Mouse (Mus musculus): ENCODE measurements around the gene Insm1. TPM values are rescaled to one million over a fixed set of nuclear protein-coding genes. Genes with fewer than 3 reads are reported as not detected.

Insm1 gene
- polyA plus RNA-seq, 1 experiment from 2014 or later = 7.3 TPM

DNA sequence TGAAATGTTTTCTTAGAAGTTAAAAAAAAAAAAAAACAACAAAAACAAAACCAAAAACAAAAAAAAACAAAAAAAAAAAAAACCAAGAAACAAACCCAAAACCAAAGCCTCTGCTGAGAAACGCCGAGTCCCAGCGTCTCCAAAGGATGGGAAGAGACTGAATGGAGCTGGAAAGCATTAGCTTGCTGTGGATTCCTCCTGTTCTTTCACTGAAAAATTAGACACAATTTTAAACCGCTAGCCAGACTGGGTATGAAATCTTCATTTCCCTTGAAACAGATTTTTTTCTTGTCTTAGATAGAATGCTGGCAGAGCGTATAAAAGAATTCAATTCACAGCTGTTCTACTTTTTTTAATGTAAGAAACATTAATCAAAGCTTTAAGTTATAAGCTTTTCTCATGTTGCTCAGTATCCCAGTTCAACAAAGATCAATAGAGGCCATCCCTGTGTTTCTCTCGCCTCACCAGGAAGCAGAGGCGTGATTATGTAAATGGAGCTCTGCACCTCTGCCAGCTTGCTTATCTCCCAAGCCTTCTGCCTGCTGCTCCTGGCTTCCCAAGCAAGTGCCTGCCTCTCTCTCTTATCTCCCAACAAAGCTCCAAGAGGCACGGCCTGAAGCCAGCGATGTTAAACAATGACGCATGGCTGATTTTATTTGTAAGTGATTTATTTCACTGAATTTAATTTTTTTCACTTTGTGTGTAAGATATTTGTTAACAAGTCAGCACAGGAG lies 37.2 kb downstream of the Insm1 start:
- Histone ChIP-seq H3K27ac (peak overlapping the region; percentile 47), H3K9me3 (no peaks in the 10 kb centered on the region), H3K4me1 (replicated peaks) (peaks cover 60% of the 10 kb centered on the region), H3K27me3 (ENCODE audit: insufficient read depth, poor library complexity, severe bottlenecking) (peaks cover 44% of the 10 kb centered on the region), H3K36me3 (no peaks in the 10 kb centered on the region), H3K4me3 (no peak overlapping the region)
- 24% methylated on average over 10 of the region's 10 CpGs for WGBS
- DNase-seq (ENCODE audit: low spot score) = no peak

DNA sequence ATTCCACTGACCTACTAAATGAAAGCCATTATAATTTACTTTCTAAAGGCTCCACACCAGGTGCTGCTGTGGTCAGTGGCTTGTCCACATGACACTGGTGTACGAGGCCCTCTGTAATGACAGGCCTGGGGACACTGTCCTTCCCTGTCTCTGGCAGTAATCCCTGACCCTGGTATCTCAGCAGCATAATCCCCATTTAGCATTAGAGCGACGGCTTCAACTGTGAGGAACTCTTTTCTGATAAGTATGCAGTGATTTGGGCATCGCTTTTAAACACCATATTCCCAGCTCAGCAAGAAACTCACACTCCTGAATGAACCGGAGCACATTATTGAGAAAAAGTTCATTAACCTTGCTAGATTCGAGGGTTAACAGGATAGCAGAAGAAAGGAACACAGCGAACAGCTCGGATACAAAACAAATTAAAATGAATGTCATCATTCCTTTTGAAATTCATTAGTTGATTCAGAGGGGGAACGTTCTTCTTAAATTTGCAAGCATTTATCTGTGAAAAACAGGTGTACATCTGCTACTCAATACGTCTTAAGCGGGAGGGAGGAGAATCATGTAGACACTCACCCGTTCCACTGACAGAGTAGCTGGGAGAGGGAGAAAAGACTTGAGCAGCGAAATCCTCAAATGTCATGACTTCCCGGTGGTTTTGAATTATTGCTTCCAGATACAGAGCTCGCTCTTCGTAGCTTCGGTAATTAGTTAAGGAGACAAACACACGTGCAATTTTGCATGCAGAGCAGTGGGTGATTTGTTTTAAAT lies 38.3 kb downstream of the Insm1 start:
- H3K36me3 ChIP-seq = no peaks in the 10 kb centered on the region
- H3K27ac ChIP-seq = no peak overlapping the region
- H3K9me3 ChIP-seq = no peaks in the 10 kb centered on the region
- H3K27me3 ChIP-seq (ENCODE audit: insufficient read depth, poor library complexity, severe bottlenecking) = peaks cover 55% of the 10 kb centered on the region
- H3K4me3 ChIP-seq = no peak overlapping the region
- whole genome bisulfite sequencing = 51% methylated on average over 18 of the region's 18 CpGs
- no peak for DNase-seq (ENCODE audit: low spot score)
- peaks cover 60% of the 10 kb centered on the region for H3K4me1 ChIP-seq (replicated peaks)

DNA sequence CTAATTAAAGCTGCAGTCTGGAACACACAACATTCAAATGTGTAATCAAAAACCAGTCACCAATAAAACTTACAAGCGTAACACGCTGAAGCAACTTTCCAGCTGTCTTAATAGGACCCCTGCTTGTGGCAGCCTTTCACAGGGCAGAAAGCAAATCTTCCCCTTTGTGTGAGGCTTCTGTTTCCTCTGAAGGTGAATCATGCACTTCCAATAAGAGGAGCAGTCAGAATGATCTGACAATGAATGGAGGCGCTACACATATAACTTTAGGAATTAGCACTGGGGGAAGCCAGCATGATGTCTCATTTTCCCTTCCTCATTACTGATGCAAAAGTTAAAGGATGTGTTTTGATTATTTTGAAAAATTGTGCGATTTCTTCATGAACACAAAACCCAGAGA lies 39.4 kb downstream of the Insm1 start:
- no peak for DNase-seq (ENCODE audit: low spot score)
- Histone ChIP-seq H3K36me3 (no peaks in the 10 kb centered on the region), H3K4me1 (replicated peaks) (peaks cover 60% of the 10 kb centered on the region), H3K27ac (no peak overlapping the region), H3K9me3 (no peaks in the 10 kb centered on the region), H3K27me3 (ENCODE audit: insufficient read depth, poor library complexity, severe bottlenecking) (peaks cover 66% of the 10 kb centered on the region), H3K4me3 (no peak overlapping the region)
- WGBS = 63% methylated on average over 4 of the region's 4 CpGs

DNA sequence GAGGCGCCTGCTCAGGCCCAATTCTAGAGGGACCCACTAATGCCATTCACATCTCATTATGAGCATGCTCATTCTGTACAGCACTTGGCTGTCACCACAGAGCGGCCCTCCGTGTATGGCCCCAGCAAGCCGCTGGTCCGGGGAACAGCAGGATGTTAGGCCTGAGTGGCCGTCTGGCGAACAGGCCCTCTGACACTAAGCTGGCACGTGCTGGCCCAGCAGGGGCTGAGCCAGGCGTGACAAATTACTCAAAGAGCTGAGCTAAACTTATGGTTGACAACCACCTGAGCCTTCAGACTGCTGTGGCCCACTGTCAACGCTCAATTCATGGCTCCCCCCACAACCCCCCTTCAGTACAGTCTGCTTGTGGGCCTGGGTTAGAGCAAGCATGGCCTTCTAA lies 40.5 kb downstream of the Insm1 start:
- DNase-seq (ENCODE audit: low spot score) = peak; percentile 64
- Histone ChIP-seq H3K27ac (peak overlapping the region; percentile 56), H3K36me3 (no peaks in the 10 kb centered on the region), H3K4me1 (replicated peaks) (peaks cover 51% of the 10 kb centered on the region), H3K27me3 (ENCODE audit: insufficient read depth, poor library complexity, severe bottlenecking) (peaks cover 66% of the 10 kb centered on the region), H3K4me3 (no peak overlapping the region), H3K9me3 (no peaks in the 10 kb centered on the region)
- 14% methylated on average over 10 of the region's 10 CpGs for WGBS

DNA sequence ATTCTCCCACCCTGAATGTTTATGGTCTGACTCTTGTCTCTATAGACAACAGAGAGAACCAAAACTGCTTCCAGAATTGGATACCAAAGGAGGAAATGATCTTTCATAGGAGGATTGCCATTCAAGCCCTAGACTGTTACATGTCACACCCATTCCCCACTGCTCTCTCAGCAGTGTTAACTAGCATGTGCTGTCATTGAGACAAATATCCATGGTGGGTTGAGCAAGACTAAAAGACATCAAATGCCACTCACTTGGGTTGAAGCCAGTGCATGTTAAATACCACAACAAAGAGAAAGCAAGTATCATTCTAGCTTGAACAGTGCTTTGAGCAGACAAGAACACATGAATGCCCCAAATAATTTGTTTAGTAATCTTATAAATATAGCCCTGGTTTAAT lies 41.2 kb downstream of the Insm1 start:
- Histone ChIP-seq H3K27ac (no peak overlapping the region), H3K27me3 (ENCODE audit: insufficient read depth, poor library complexity, severe bottlenecking) (peaks cover 61% of the 10 kb centered on the region), H3K4me1 (replicated peaks) (peaks cover 46% of the 10 kb centered on the region), H3K9me3 (no peaks in the 10 kb centered on the region), H3K36me3 (no peaks in the 10 kb centered on the region), H3K4me3 (no peak overlapping the region)
- DNase-seq (ENCODE audit: low spot score) = no peak

DNA sequence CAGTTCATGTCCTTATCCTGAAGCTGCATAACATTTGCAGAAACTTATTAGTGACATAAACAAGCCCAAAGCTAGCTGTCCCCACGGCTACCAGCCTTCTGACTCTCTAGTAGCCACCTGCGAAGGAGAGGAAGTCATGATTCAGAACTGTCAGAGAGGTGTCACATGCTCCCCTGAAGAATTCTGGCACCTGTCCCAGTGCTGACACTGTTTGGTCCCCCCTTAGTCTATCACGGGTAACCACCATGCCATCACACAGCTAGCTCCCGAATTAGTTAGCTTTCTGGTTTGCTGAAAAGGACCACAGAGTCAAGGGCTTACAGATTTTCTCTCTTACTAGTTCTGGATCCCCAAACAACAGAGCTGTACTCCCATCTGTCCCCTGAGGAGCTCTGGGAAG lies 43.3 kb downstream of the Insm1 start:
- Histone ChIP-seq H3K27me3 (ENCODE audit: insufficient read depth, poor library complexity, severe bottlenecking) (peaks cover 58% of the 10 kb centered on the region), H3K27ac (no peak overlapping the region), H3K4me1 (replicated peaks) (peaks cover 30% of the 10 kb centered on the region), H3K4me3 (no peak overlapping the region), H3K9me3 (no peaks in the 10 kb centered on the region), H3K36me3 (no peaks in the 10 kb centered on the region)
- WGBS = 89% methylated on average over 4 of the region's 4 CpGs
- no peak for DNase-seq (ENCODE audit: low spot score)

DNA sequence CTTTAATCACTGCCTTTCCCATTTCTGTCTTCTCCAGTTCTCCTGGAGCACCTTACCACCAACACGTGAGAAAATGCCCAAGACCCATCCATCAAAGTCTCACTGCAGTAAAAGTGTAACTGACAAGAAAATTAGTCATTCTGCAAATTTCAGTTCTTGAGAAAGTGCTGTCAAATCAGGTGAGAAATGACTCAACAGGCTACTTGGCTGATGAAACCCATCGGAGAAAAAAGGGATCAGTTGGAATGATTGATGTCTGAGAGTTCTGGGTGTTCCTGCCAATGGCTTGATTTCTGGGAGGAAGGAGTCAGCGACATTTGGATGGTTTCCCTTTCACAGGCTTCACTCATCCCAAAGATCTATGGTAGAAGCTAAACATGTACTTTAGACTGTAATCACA lies 44.8 kb downstream of the Insm1 start:
- no peaks in the 10 kb centered on the region for H3K36me3 ChIP-seq
- no peaks in the 10 kb centered on the region for H3K9me3 ChIP-seq
- H3K4me1 ChIP-seq (replicated peaks) = peaks cover 15% of the 10 kb centered on the region
- no peak overlapping the region for H3K4me3 ChIP-seq
- no peak overlapping the region for H3K27ac ChIP-seq
- H3K27me3 ChIP-seq (ENCODE audit: insufficient read depth, poor library complexity, severe bottlenecking) = peaks cover 45% of the 10 kb centered on the region
- DNase-seq (ENCODE audit: low spot score) = no peak
- 85% methylated on average over 3 of the region's 3 CpGs for WGBS

Measured in hindbrain, embryonic 10.5 days (tissue).